Comparison of ENCODE assay signal across 15 mouse cellular contexts in genomic region chr10:64023340-64023739, GRCm38 (mm10).
A peak's percentile ranks its signal among the peaks of the same experiment; 100 is the strongest.
DNase-seq lines count a peak whose midpoint lies in the region; TF ChIP-seq lines count a peak whose summit lies in the region.
"Had no signal": no experiment of that assay in that cellular context is flagged by ENCODE, and none has a peak within 500 bp of the region (broad histone marks: within the 10 kb centered on the region; RNA-seq: fewer than 3 reads in every experiment).

No protein-coding gene starts in this region.

- no peak for TF ChIP-seq CTCF in cerebellum, adult 2 months (IDR thresholded peaks at IDR 0.05; ENCODE audit: borderline replicate concordance, insufficient read depth, low read depth, low read length)
- TF ChIP-seq CTCF in olfactory bulb, adult 2 months (IDR thresholded peaks at IDR 0.05; ENCODE audit: insufficient read depth, low read depth, low read length): no peak

- TF ChIP-seq POLR2A in cerebellum, adult 2 months (IDR thresholded peaks at IDR 0.05; ENCODE audit: borderline replicate concordance, insufficient read depth, low read length): no peak
- no peak for TF ChIP-seq POLR2A in olfactory bulb, adult 2 months (IDR thresholded peaks at IDR 0.05; ENCODE audit: insufficient read depth, low read depth, low read length)

- WGBS in cerebellum, adult 2 months: 36% methylated on average over 6 of the region's 6 CpGs
- WGBS in olfactory bulb, adult 2 months: 28% methylated on average over 6 of the region's 6 CpGs

- intact Hi-C loops in left cerebral cortex, postnatal 10 days (cut with DNase I): no loop called here
- intact Hi-C loops in heart, postnatal 25 days (cut with DNase I): no loop called here

- H3K4me3 ChIP-seq in cerebellum, adult 2 months (replicated peaks; ENCODE audit: insufficient read depth, low read depth, low read length): no peak overlapping the region
- H3K4me3 ChIP-seq in olfactory bulb, adult 2 months (ENCODE audit: insufficient read depth, low read depth, low read length): no peak overlapping the region
- H3K4me3 ChIP-seq: embryonic facial prominence, embryonic 12.5 days; midbrain, embryonic 13.5 days; neural tube, embryonic 13.5 days had no signal

- H3K27ac ChIP-seq in cerebellum, adult 2 months (ENCODE audit: insufficient read depth, low read length): no peak overlapping the region
- H3K27ac ChIP-seq in olfactory bulb, adult 2 months (ENCODE audit: insufficient read depth, low read depth, low read length): peak overlapping the region; percentile 90; the same call in 1 of the 2 replicates
- H3K27ac ChIP-seq: embryonic facial prominence, embryonic 12.5 days; hindbrain, postnatal 0 days; liver, embryonic 14.5 days; midbrain, embryonic 13.5 days; neural tube, embryonic 13.5 days had no signal

- no peaks in the 10 kb centered on the region for H3K27me3 ChIP-seq in cerebellum, adult 2 months (ENCODE audit: control insufficient read depth, insufficient read depth, low read length)
- H3K27me3 ChIP-seq: embryonic facial prominence, embryonic 12.5 days; midbrain, embryonic 13.5 days; neural tube, embryonic 13.5 days; Patski had no signal

- peak; percentile 46 to 62 for DNase-seq in cerebellum, adult 2 months
- no peak for DNase-seq in cerebellum, postnatal 10 days
- peak; percentile 39 to 55 for DNase-seq in left cerebral cortex, adult 18-20 months (ENCODE audit: low spot score in 2 of 2)
- DNase-seq in left cerebral cortex, postnatal 10 days (ENCODE audit: extremely low spot score in 1 of 2, low spot score in 2 of 2): no peak
- DNase-seq in brain, adult 2 months (ENCODE audit: low read depth, low spot score): peak; percentile 92
- DNase-seq in heart, postnatal 25 days (ENCODE audit: low spot score): no peak
- no peak for DNase-seq in heart, adult 11 months
- DNase-seq: thymus, adult 2 months had no signal

- peaks cover 7% of the 10 kb centered on the region; the same call in 1 of the 2 replicates for H3K4me1 ChIP-seq in cerebellum, adult 2 months (ENCODE audit: control insufficient read depth, insufficient read depth, low read length)
- H3K4me1 ChIP-seq in olfactory bulb, adult 2 months (ENCODE audit: control insufficient read depth, insufficient read depth, low read length): no peaks in the 10 kb centered on the region
- H3K4me1 ChIP-seq: embryonic facial prominence, embryonic 12.5 days; midbrain, embryonic 13.5 days; neural tube, embryonic 13.5 days had no signal

Comparison
In these comparisons a context has a peak if more than half of its experiments do, and no peak if none do; other contexts are left out.
1. DNase-seq: peak in cerebellum, adult 2 months (2 of 2), left cerebral cortex, adult 18-20 months (2 of 2) and brain, adult 2 months (single experiment); none in cerebellum, postnatal 10 days (0 of 2), left cerebral cortex, postnatal 10 days (0 of 2), heart, postnatal 25 days (single experiment) and heart, adult 11 months (single experiment).